Mouse (Mus musculus) liver, embryonic 14.5 days (tissue): ENCODE measurements around the gene Fubp1. TPM values are rescaled to one million over a fixed set of nuclear protein-coding genes. Genes with fewer than 3 reads are reported as not detected.
A peak's percentile ranks its signal among the peaks of the same experiment; 100 is the strongest.

Experiments
- ATAC-seq: fragments of 200-750 bp; cut with Nextera tagmentation; 2 replicates; pipeline ENCODE4 v1.8.0; 2017; ENCODE audit warnings: moderate number of reproducible peaks, mild to moderate bottlenecking, moderate library complexity; ENCODE audit not compliant: insufficient read depth
- DNase-seq, 3 experiments: peaks; one replicate each; pipeline ENCODE4 v3.0.0-alpha.2; 2012 to 2013; ENCODE audit warnings: low read depth in 3 of 3, low spot score in 3 of 3
- H3K27ac ChIP-seq: fragments of 300-500 bp; sonication (generic); 2 replicates; pipeline ENCODE4 v1.5.1; 2014; ENCODE audit warnings: moderate library complexity, mild to moderate bottlenecking, control low read depth, inconsistent platforms
- H3K27me3 ChIP-seq: fragments of 300-500 bp; sonication (generic); 2 replicates; pipeline ENCODE4 v1.6.1; 2014; ENCODE audit warnings: mild to moderate bottlenecking, low read length, moderate library complexity; ENCODE audit not compliant: control insufficient read depth, insufficient read depth
- H3K36me3 ChIP-seq: fragments of 300-500 bp; sonication (generic); replicated peaks from 2 replicates; pipeline ENCODE4 v1.6.1; 2014; ENCODE audit warnings: low read depth; ENCODE audit not compliant: control insufficient read depth, insufficient read depth
- H3K4me1 ChIP-seq, 2 experiments: fragments of 200-500 bp in 1 of 2; fragments of 300-500 bp in 1 of 2; sonication (generic) in 1 of 2; replicated peaks; 2 replicates each; pipeline ENCODE4 v1.6.1; 2012 to 2014; ENCODE audit warnings: antibody characterized with exemption in 1 of 2, inconsistent platforms in 1 of 2, low read length in 1 of 2; ENCODE audit not compliant: control insufficient read depth in 2 of 2, insufficient read depth in 2 of 2
- H3K4me2 ChIP-seq: fragments of 300-500 bp; sonication (generic); 2 replicates; pipeline ENCODE4 v1.6.1; 2014; ENCODE audit warnings: low read depth, mild to moderate bottlenecking, control low read depth, moderate library complexity
- H3K4me3 ChIP-seq, 2 experiments: fragments of 200-500 bp in 1 of 2; fragments of 300-500 bp in 1 of 2; sonication (generic) in 1 of 2; 2 replicates each; pipeline ENCODE4 v1.5.1; 2012 to 2014; ENCODE audit warnings: low read depth in 2 of 2, low read length in 2 of 2, mild to moderate bottlenecking in 2 of 2, control low read depth in 1 of 2, inconsistent platforms in 1 of 2, moderate library complexity in 1 of 2; ENCODE audit not compliant: insufficient read depth in 1 of 2
- H3K9ac ChIP-seq: fragments of 300-500 bp; sonication (generic); replicated peaks from 2 replicates; pipeline ENCODE4 v1.6.1; 2014; ENCODE audit warnings: mild to moderate bottlenecking, control low read depth, moderate library complexity
- H3K9me3 ChIP-seq: fragments of 300-500 bp; sonication (generic); 2 replicates; pipeline ENCODE4 v1.6.1; 2016; ENCODE audit warnings: low read length, mixed read lengths; ENCODE audit not compliant: control insufficient read depth
- CTCF ChIP-seq: IDR thresholded peaks from 2 replicates; pipeline ENCODE4 v1.5.1; 2016; ENCODE audit warnings: antibody characterized with exemption, low read depth, control low read depth
- EP300 ChIP-seq: IDR thresholded peaks from 2 replicates; pipeline ENCODE4 v1.6.1; 2016; ENCODE audit warnings: antibody characterized with exemption, low read depth
- WGBS: fragments of 180-500 bp; shearing (Covaris S2); extraction: QIAGEN DNeasy Blood & Tissue Kit; methylation state at CpG from one replicate; pipeline ENCODE4 v1.1.7; 2014; ENCODE audit not compliant: insufficient replicate concordance; 5-methylcytosine and 5-hydroxymethylcytosine counted together
- polyA plus RNA-seq, 2 experiments: library from polyadenylated mRNA; depleted of rRNA in 1 of 2; stranded (reverse) in 1 of 2; unstranded in 1 of 2; fragments of >200 nt; fragmentation: Nextera tagmentation in 1 of 2; extraction: Ambion mirVana in 1 of 2; gene quantifications; 2 replicates each; pipeline versions ENCODE4 v1.2.1 to v1.2.3; 2012 to 2014

Fubp1 gene
- polyA plus RNA-seq, 2 experiments = 50.8 to 64.6 TPM

- Histone ChIP-seq H3K9ac (no peak within 1 kb of the TSS), H3K4me2 (peak within 1 kb of the TSS; percentile 43), H3K4me1 (peaks cover 5 to 20% of the 10 kb centered on the region in 2 experiments), H3K36me3 (no peaks in the 10 kb centered on the region), H3K27ac (no peak within 1 kb of the TSS), H3K9me3 (no peaks in the 10 kb centered on the region), H3K4me3 (peak within 1 kb of the TSS; percentile 46 to 49), H3K27me3 (peaks cover 40% of the 10 kb centered on the region)
- WGBS = 9% methylated on average over 10 of the region's 10 CpGs
- no peak for DNase-seq
- TF ChIP-seq EP300 (no peak), CTCF (no peak)
- 0 out of 2 replicates have a peak, but pooled peaks have one; percentile 11 for ATAC-seq
Observed at GRCm38 (mm10) chr3:152166099-152166423, 44.2 kb upstream of the Fubp1 start, which contains the start of gene Gipc2. TSS of gene Gipc2 (minus strand) at chr3:152166230.

- DNase-seq = no peak
- Histone ChIP-seq H3K27me3 (peaks cover 40% of the 10 kb centered on the region), H3K36me3 (no peaks in the 10 kb centered on the region), H3K27ac (no peak overlapping the region), H3K9ac (no peak overlapping the region), H3K4me1 (peaks cover 0 to 19% of the 10 kb centered on the region in 2 experiments; a peak in 3 of 4 replicates), H3K4me3 (no peak overlapping the region), H3K9me3 (no peaks in the 10 kb centered on the region), H3K4me2 (no peak overlapping the region)
- WGBS = 17% methylated on average over 29 of the region's 29 CpGs
- no peak for ATAC-seq
- TF ChIP-seq EP300 (no peak), CTCF (no peak)
Observed at GRCm38 (mm10) chr3:152166699-152167451, 43.3 kb upstream of the Fubp1 start.

GRCm38 (mm10) chr3:152168007-152168406 is 42.2 kb upstream of the Fubp1 start:
- H3K9me3 ChIP-seq = no peaks in the 10 kb centered on the region
- no peak for TF ChIP-seq CTCF
- TF ChIP-seq EP300 = no peak
- no peak overlapping the region for H3K4me3 ChIP-seq
- DNase-seq = no peak
- no peaks in the 10 kb centered on the region for H3K36me3 ChIP-seq
- ATAC-seq = no peak
- no peak overlapping the region for H3K4me2 ChIP-seq
- H3K27me3 ChIP-seq = peaks cover 40% of the 10 kb centered on the region
- H3K4me1 ChIP-seq = peaks cover 0 to 16% of the 10 kb centered on the region in 2 experiments; a peak in 3 of 4 replicates
- H3K27ac ChIP-seq = no peak overlapping the region
- H3K9ac ChIP-seq = no peak overlapping the region
- 76% methylated on average over 10 of the region's 10 CpGs for WGBS

GRCm38 (mm10) chr3:152170407-152170806 is 39.8 kb upstream of the Fubp1 start:
- peaks cover 0 to 16% of the 10 kb centered on the region in 2 experiments; a peak in 3 of 4 replicates for H3K4me1 ChIP-seq
- no peak overlapping the region for H3K9ac ChIP-seq
- no peak overlapping the region for H3K27ac ChIP-seq
- TF ChIP-seq CTCF (no peak), EP300 (no peak)
- H3K9me3 ChIP-seq = no peaks in the 10 kb centered on the region
- WGBS = 5% methylated on average over 1 of the region's 1 CpGs
- H3K4me2 ChIP-seq = no peak overlapping the region
- peaks cover 27% of the 10 kb centered on the region for H3K27me3 ChIP-seq
- H3K4me3 ChIP-seq = no peak overlapping the region
- no peaks in the 10 kb centered on the region for H3K36me3 ChIP-seq
- ATAC-seq (no peak), DNase-seq (no peak)

- no peak overlapping the region for H3K27ac ChIP-seq
- ATAC-seq (no peak), DNase-seq (no peak)
- no peak overlapping the region for H3K4me2 ChIP-seq
- H3K9me3 ChIP-seq = no peaks in the 10 kb centered on the region
- WGBS = 29% methylated on average over 2 of the region's 2 CpGs
- H3K36me3 ChIP-seq = no peaks in the 10 kb centered on the region
- H3K4me3 ChIP-seq = no peak overlapping the region
- H3K4me1 ChIP-seq = peaks cover 0 to 16% of the 10 kb centered on the region in 2 experiments; a peak in 3 of 4 replicates
- H3K27me3 ChIP-seq = peaks cover 18% of the 10 kb centered on the region
- H3K9ac ChIP-seq = no peak overlapping the region
- no peak for TF ChIP-seq EP300
- TF ChIP-seq CTCF = no peak
Observed at GRCm38 (mm10) chr3:152171236-152171635, 39.0 kb upstream of the Fubp1 start.
